Mouse (Mus musculus): ENCODE data around the gene 4930558K02Rik. TPM values are rescaled to one million over a fixed set of nuclear protein-coding genes. Genes with fewer than 3 reads are reported as not detected.

The 4930558K02Rik gene
- polyA plus RNA-seq (2017; shearing (Covaris generic)) = 1 to 10 TPM in 1 of 2 experiments, not detected in 1; 1.2 TPM

GRCm38 (mm10) chr1:161979536-161979935 lies at the start of gene 4930558K02Rik:
TSS of gene 4930558K02Rik (minus strand) at chr1:161979636.

GRCm38 (mm10) chr1:161968589-161969407 lies 10.6 kb downstream of the 4930558K02Rik start, which contains the start of gene Pigc:
TSS of gene Pigc (plus strand) at chr1:161969186.

Other genes with a start within 250 kb of the 4930558K02Rik start
- gene Fasl, start 191.1 kb downstream of the 4930558K02Rik start, polyA plus RNA-seq (2017; shearing (Covaris generic)) = 10 to 100 TPM in 1 of 2 experiments, 1 to 10 TPM in 1; 8.6 to 28.5 TPM
- gene Suco, start 103.0 kb downstream of the 4930558K02Rik start, polyA plus RNA-seq (2017; shearing (Covaris generic)) = 10 to 100 TPM; 43.0 to 44.7 TPM
- 10 to 100 TPM; 31.2 to 32.2 TPM for gene Pigc, start 10.4 kb downstream of the 4930558K02Rik start, polyA plus RNA-seq (2017; shearing (Covaris generic))

All from inflammation-experienced regulatory T-cells (primary cell).